Mouse (Mus musculus) CH12.LX (cell line): Measurements from ENCODE around the gene Trex1. TPM values are rescaled to one million over a fixed set of nuclear protein-coding genes. Genes with fewer than 3 reads are reported as not detected.

Experiments
- DNase-seq: peaks from one replicate; pipeline ENCODE4 v3.0.0-alpha.2; 2013; ENCODE audit errors: extremely low read depth
- H3K27ac ChIP-seq: 2 replicates; pipeline ENCODE4 v1.5.1; 2012; ENCODE audit warnings: low read depth, mild to moderate bottlenecking, control low read depth, moderate library complexity; ENCODE audit not compliant: insufficient read depth
- H3K27me3 ChIP-seq: replicated peaks from 2 replicates; pipeline ENCODE3; 2012; ENCODE audit warnings: inconsistent platforms
- H3K36me3 ChIP-seq, 2 experiments: replicated peaks in 1 of 2; 2 replicates each; pipeline versions ENCODE3 to v1.6.1; 2012; ENCODE audit warnings: inconsistent platforms in 1 of 2, low read length in 1 of 2, mild to moderate bottlenecking in 1 of 2, mixed read lengths in 1 of 2, moderate library complexity in 1 of 2; ENCODE audit not compliant: control insufficient read depth in 1 of 2, insufficient read depth in 1 of 2
- H3K4me1 ChIP-seq, 2 experiments: 2 replicates each; pipeline ENCODE4 v1.6.1; 2012; ENCODE audit warnings: inconsistent platforms in 1 of 2, moderate library complexity in 1 of 2; ENCODE audit not compliant: insufficient read depth in 2 of 2, control insufficient read depth in 1 of 2
- H3K4me2 ChIP-seq: 2 replicates; pipeline ENCODE4 v1.6.1; 2012; ENCODE audit warnings: low read depth, mild to moderate bottlenecking, control low read depth; ENCODE audit not compliant: poor library complexity, insufficient read depth, severe bottlenecking
- H3K4me3 ChIP-seq, 3 experiments: fragments of 150-350 bp in 1 of 3; sonication (generic) in 1 of 3; replicated peaks in 1 of 3; 2 replicates each; pipeline versions ENCODE3 to v1.5.1; 2011 to 2012; ENCODE audit warnings: low read depth in 2 of 3, low read length in 2 of 3, mild to moderate bottlenecking in 2 of 3, moderate library complexity in 2 of 3, control low read depth in 1 of 3, improper control_type of control experiment in 1 of 3, inconsistent platforms in 1 of 3, mixed read lengths in 1 of 3; ENCODE audit not compliant: poor library complexity in 1 of 3
- H3K79me2 ChIP-seq: replicated peaks from 2 replicates; pipeline ENCODE4 v1.6.1; 2012; ENCODE audit warnings: mild to moderate bottlenecking, moderate library complexity; ENCODE audit not compliant: control insufficient read depth, poor library complexity, insufficient read depth, severe bottlenecking; ENCODE audit errors: extremely low read depth
- H3K9ac ChIP-seq: 2 replicates; pipeline ENCODE4 v1.6.1; 2012; ENCODE audit warnings: low read depth, mild to moderate bottlenecking, control low read depth, moderate library complexity; ENCODE audit not compliant: insufficient read depth
- H3K9me3 ChIP-seq: replicated peaks from 2 replicates; pipeline ENCODE3; 2012; ENCODE audit warnings: low read length, inconsistent platforms, mixed read lengths
- BHLHE40 ChIP-seq: IDR thresholded peaks from 2 replicates; pipeline ENCODE4 v1.6.1; 2011; ENCODE audit warnings: mild to moderate bottlenecking, low read depth, low read length, improper control_type of control experiment
- CHD1 ChIP-seq: IDR thresholded peaks from 2 replicates; pipeline ENCODE4 v1.6.1; 2012; ENCODE audit warnings: low read depth, low read length, improper control_type of control experiment, inconsistent platforms
- CHD2 ChIP-seq: IDR thresholded peaks from 2 replicates; pipeline ENCODE4 v1.6.1; 2011; ENCODE audit warnings: low read length, improper control_type of control experiment
- CTCF ChIP-seq, 2 experiments: IDR thresholded peaks in 1 of 2; conservative IDR thresholded peaks in 1 of 2; 2 replicates each; pipeline ENCODE4 v1.5.1; 2011 to 2012; ENCODE audit warnings: low read depth in 2 of 2, low read length in 2 of 2, improper control_type of control experiment in 1 of 2, inconsistent platforms in 1 of 2, mild to moderate bottlenecking in 1 of 2, moderate library complexity in 1 of 2
- E2F4 ChIP-seq: IDR thresholded peaks from 2 replicates; pipeline ENCODE4 v1.6.1; 2011; ENCODE audit warnings: low read depth, low read length, improper control_type of control experiment; ENCODE audit not compliant: insufficient replicate concordance
- ELF1 ChIP-seq: IDR thresholded peaks from 2 replicates; pipeline ENCODE4 v1.6.1; 2014; ENCODE audit warnings: low read depth, mild to moderate bottlenecking, inconsistent platforms, low read length, improper control_type of control experiment
- EP300 ChIP-seq: IDR thresholded peaks from 2 replicates; pipeline ENCODE4 v1.6.1; 2011; ENCODE audit warnings: low read length, improper control_type of control experiment
- ETS1 ChIP-seq: conservative IDR thresholded peaks from 2 replicates; pipeline ENCODE4 v1.6.1; 2012; ENCODE audit warnings: low read depth, mild to moderate bottlenecking, inconsistent platforms, low read length, improper control_type of control experiment, moderate library complexity
- GABPA ChIP-seq: IDR thresholded peaks from 2 replicates; pipeline ENCODE4 v1.6.1; 2012; ENCODE audit warnings: low read depth, low read length, improper control_type of control experiment, inconsistent platforms; ENCODE audit not compliant: insufficient replicate concordance
- HCFC1 ChIP-seq: IDR thresholded peaks from 2 replicates; pipeline ENCODE4 v1.6.1; 2012; ENCODE audit warnings: low read depth, mild to moderate bottlenecking, inconsistent platforms, low read length, improper control_type of control experiment
- IRF4 ChIP-seq: IDR thresholded peaks from 2 replicates; pipeline ENCODE4 v1.6.1; 2014; ENCODE audit warnings: low read depth, mild to moderate bottlenecking, inconsistent platforms, low read length, improper control_type of control experiment
- JUN ChIP-seq: IDR thresholded peaks from 2 replicates; pipeline ENCODE4 v1.6.1; 2011; ENCODE audit warnings: low read depth, mild to moderate bottlenecking, low read length, improper control_type of control experiment, moderate library complexity; ENCODE audit not compliant: insufficient read depth
- JUND ChIP-seq: conservative IDR thresholded peaks from 2 replicates; pipeline ENCODE4 v1.6.1; 2011; ENCODE audit warnings: low read depth, low read length, improper control_type of control experiment
- KAT2A ChIP-seq: IDR thresholded peaks from 2 replicates; pipeline ENCODE4 v1.6.1; 2012; ENCODE audit warnings: low read length, improper control_type of control experiment, inconsistent platforms; ENCODE audit not compliant: insufficient replicate concordance
- MAFK ChIP-seq: IDR thresholded peaks from 2 replicates; pipeline ENCODE4 v1.6.1; 2011; ENCODE audit warnings: low read length, improper control_type of control experiment; ENCODE audit not compliant: insufficient replicate concordance
- MAX ChIP-seq: IDR thresholded peaks from 2 replicates; pipeline ENCODE4 v1.6.1; 2011; ENCODE audit warnings: low read length, improper control_type of control experiment
- MAZ ChIP-seq: IDR thresholded peaks from 2 replicates; pipeline ENCODE4 v1.6.1; 2012; ENCODE audit warnings: low read depth, mild to moderate bottlenecking, inconsistent platforms, low read length, improper control_type of control experiment, moderate library complexity
- MEF2A ChIP-seq: IDR thresholded peaks from 2 replicates; pipeline ENCODE4 v1.6.1; 2014; ENCODE audit warnings: low read depth, mild to moderate bottlenecking, inconsistent platforms, low read length, improper control_type of control experiment, borderline replicate concordance
- MXI1 ChIP-seq: IDR thresholded peaks from 2 replicates; pipeline ENCODE4 v1.6.1; 2011; ENCODE audit warnings: mild to moderate bottlenecking, low read depth, low read length, improper control_type of control experiment
- MYC ChIP-seq: IDR thresholded peaks from 2 replicates; pipeline ENCODE4 v1.6.1; 2011; ENCODE audit warnings: low read depth, mild to moderate bottlenecking, improper control_type of control experiment, low read length
- NELFE ChIP-seq: IDR thresholded peaks from 2 replicates; pipeline ENCODE4 v1.6.1; 2011; ENCODE audit warnings: low read depth, low read length, improper control_type of control experiment
- NRF1 ChIP-seq: IDR thresholded peaks from 2 replicates; pipeline ENCODE4 v1.6.1; 2014; ENCODE audit warnings: low read depth, mild to moderate bottlenecking, inconsistent platforms, low read length, improper control_type of control experiment, moderate library complexity
- PAX5 ChIP-seq: IDR thresholded peaks from 2 replicates; pipeline ENCODE4 v1.6.1; 2012; ENCODE audit warnings: low read length, inconsistent platforms, mixed read lengths
- POLR2A ChIP-seq: IDR thresholded peaks from 2 replicates; pipeline ENCODE4 v1.6.1; 2011; ENCODE audit warnings: low read depth, mild to moderate bottlenecking, improper control_type of control experiment, low read length
- POLR2AphosphoS2 ChIP-seq: IDR thresholded peaks from 2 replicates; pipeline ENCODE4 v1.6.1; 2011; ENCODE audit warnings: low read depth, low read length, improper control_type of control experiment
- RAD21 ChIP-seq: IDR thresholded peaks from 2 replicates; pipeline ENCODE4 v1.6.1; 2011; ENCODE audit warnings: low read depth, mild to moderate bottlenecking, low read length, improper control_type of control experiment, moderate library complexity
- SIN3A ChIP-seq: IDR thresholded peaks from 2 replicates; pipeline ENCODE4 v1.6.1; 2012; ENCODE audit warnings: low read length, improper control_type of control experiment, inconsistent platforms
- SMC3 ChIP-seq: IDR thresholded peaks from 2 replicates; pipeline ENCODE4 v1.6.1; 2011; ENCODE audit warnings: low read depth, low read length, improper control_type of control experiment
- TBP ChIP-seq: conservative IDR thresholded peaks from 2 replicates; pipeline ENCODE4 v1.6.1; 2011; ENCODE audit warnings: low read depth, low read length, improper control_type of control experiment
- TCF12 ChIP-seq: IDR thresholded peaks from 2 replicates; pipeline ENCODE4 v1.6.1; 2014; ENCODE audit warnings: low read depth, mild to moderate bottlenecking, inconsistent platforms, low read length, improper control_type of control experiment
- UBTF ChIP-seq: IDR thresholded peaks from 2 replicates; pipeline ENCODE4 v1.6.1; 2012; ENCODE audit warnings: low read depth, mild to moderate bottlenecking, inconsistent platforms, low read length, improper control_type of control experiment, moderate library complexity
- USF1 ChIP-seq: IDR thresholded peaks from 2 replicates; pipeline ENCODE4 v1.6.1; 2014; ENCODE audit warnings: low read depth, mild to moderate bottlenecking, inconsistent platforms, low read length, improper control_type of control experiment
- USF2 ChIP-seq: conservative IDR thresholded peaks from 2 replicates; pipeline ENCODE4 v1.6.1; 2011; ENCODE audit warnings: low read depth, low read length, improper control_type of control experiment
- ZC3H11A ChIP-seq: IDR thresholded peaks from 2 replicates; pipeline ENCODE4 v1.6.1; 2012; ENCODE audit warnings: low read depth, mild to moderate bottlenecking, inconsistent platforms, low read length, improper control_type of control experiment
- ZKSCAN1 ChIP-seq: IDR thresholded peaks from 2 replicates; pipeline ENCODE4 v1.6.1; 2012; ENCODE audit warnings: low read depth, inconsistent platforms, low read length, improper control_type of control experiment, borderline replicate concordance
- ZMIZ1 ChIP-seq: IDR thresholded peaks from 2 replicates; pipeline ENCODE4 v1.6.1; 2012; ENCODE audit warnings: low read depth, mild to moderate bottlenecking, inconsistent platforms, low read length, improper control_type of control experiment
- dilution Hi-C: fragments of 300-500 bp; cut with MboI; formaldehyde crosslinking; loops from 2 replicates; pipeline ENCODE4 v1.14.3; 2020; ENCODE audit warnings: low sequenced_read_pairs; ENCODE audit not compliant: extremely low pct_unique_long_range_greater_than_20kb, extremely low pct_ligation_motif_present
- in situ Hi-C: fragments of 300-500 bp; cut with MboI; formaldehyde crosslinking; loops from 3 replicates; pipeline ENCODE4 v1.14.3; 2019; ENCODE audit warnings: low sequenced_read_pairs, low pct_ligation_motif_present, low pct_unique_long_range_greater_than_20kb, mixed read lengths
- polyA plus RNA-seq: library from polyadenylated mRNA; unstranded; fragments of >175 nt; gene quantifications from 2 replicates; pipeline ENCODE4 v1.2.1, GENCODE M21; 2012; ENCODE audit warnings: low read depth; ENCODE audit not compliant: insufficient read length
- total RNA-seq, 2 experiments: library from RNA; depleted of rRNA; stranded (reverse); fragments of 300-350 nt in 1 of 2; fragments of >200 nt in 1 of 2; gene quantifications; 2 replicates each; pipeline ENCODE4 v1.2.3; 2012 to 2014

Gene Trex1
- total RNA-seq (2012; rRNA removed) (20.8 and 31.5 TPM in 2 replicates), total RNA-seq (2014; rRNA removed) (20.1 and 21.1 TPM in 2 replicates), polyA plus RNA-seq (15.8 and 22.9 TPM in 2 replicates)

GRCm38 (mm10) chr9:109059136-109059903 lies at the start of gene Trex1:
TSS of gene Trex1 (minus strand) at chr9:109059734.
- peak; percentile 88 for DNase-seq
- Histone ChIP-seq H3K4me1 (peaks cover 35 to 56% of the 10 kb centered on the region in 2 experiments), H3K36me3 (peaks cover 50 to 79% of the 10 kb centered on the region in 2 experiments), H3K9me3 (no peaks in the 10 kb centered on the region), H3K27ac (peak within 1 kb of the TSS; percentile 89), H3K4me3 (peak within 1 kb of the TSS; percentile 35 to 53 (median 46)), H3K27me3 (no peaks in the 10 kb centered on the region), H3K9ac (peak within 1 kb of the TSS; percentile 37), H3K79me2 (peaks cover 33% of the 10 kb centered on the region), H3K4me2 (peak within 1 kb of the TSS; percentile 55)
- TF ChIP-seq CHD2 (peak; percentile 58), RAD21 (peak; percentile 87), UBTF (0 out of 2 replicates have a peak, but pooled peaks have one; percentile 29), USF2 (no peak), SMC3 (peak; percentile 97), MXI1 (no peak; the same call in 1 of the 2 replicates), NELFE (peak; percentile 90), KAT2A (no peak), E2F4 (no peak), MEF2A (peak; percentile 65), JUN (no peak), ZMIZ1 (peak; percentile 96), CTCF (conservative IDR thresholded peaks at IDR 0.05 in 1 of 2, IDR thresholded peaks at IDR 0.05 in 1 of 2; ENCODE audit: low read depth in 2 of 2, low read length in 2 of 2) (peak; percentile 84 to 97), ZC3H11A (peak; percentile 47; the same call in 1 of the 2 replicates), EP300 (no peak; the same call in 1 of the 2 replicates), IRF4 (peak; percentile 40; the same call in 1 of the 2 replicates), CHD1 (peak; percentile 68; the same call in 1 of the 2 replicates), ZKSCAN1 (no peak), MAFK (no peak), POLR2AphosphoS2 (peak; percentile 96), MYC (peak; percentile 68), GABPA (no peak), JUND (no peak), ETS1 (peak; percentile 76), NRF1 (0 out of 2 replicates have a peak, but pooled peaks have one; percentile 2), TCF12 (peak; percentile 82), SIN3A (peak; percentile 86), MAZ (peak; percentile 95), MAX (peak; percentile 81; the same call in 1 of the 2 replicates), USF1 (no peak), ELF1 (peak; percentile 89), POLR2A (peak; percentile 95), TBP (peak; percentile 84), BHLHE40 (peak; percentile 50; the same call in 1 of the 2 replicates), PAX5 (no peak), HCFC1 (peak; percentile 55)
- dilution Hi-C loops: no loop called here
- in situ Hi-C loops: no loop called here
